ENCODE assay signal across 1 mouse cellular context in genomic region chr6:124930754-124931524, GRCm38 (mm10).
TF ChIP-seq lines count a peak whose summit lies in the region.

Gene Mlf2, plus strand, starts transcription at chr6:124931386.

TF ChIP-seq in CH12.LX, 34 proteins besides CTCF, POLR2A, EP300 and RAD21 (continued from another document):
- TF ChIP-seq USF1 (IDR thresholded peaks at IDR 0.05; ENCODE audit: low read depth, low read length) (no peak), E2F4 (IDR thresholded peaks at IDR 0.05; ENCODE audit: insufficient replicate concordance, low read depth, low read length) (no peak), CHD1 (IDR thresholded peaks at IDR 0.05; ENCODE audit: low read depth, low read length) (no peak), NELFE (IDR thresholded peaks at IDR 0.05; ENCODE audit: low read depth, low read length) (peak; percentile 84), ZMIZ1 (IDR thresholded peaks at IDR 0.05; ENCODE audit: low read depth, low read length) (peak; percentile 88), MEF2A (IDR thresholded peaks at IDR 0.05; ENCODE audit: borderline replicate concordance, low read depth, low read length) (peak; percentile 41), ZKSCAN1 (IDR thresholded peaks at IDR 0.05; ENCODE audit: borderline replicate concordance, low read depth, low read length) (no peak), GABPA (IDR thresholded peaks at IDR 0.05; ENCODE audit: insufficient replicate concordance, low read depth, low read length) (no peak), BHLHE40 (IDR thresholded peaks at IDR 0.05; ENCODE audit: low read depth, low read length) (no peak), POLR2AphosphoS2 (IDR thresholded peaks at IDR 0.05; ENCODE audit: low read depth, low read length) (peak; percentile 58; the same call in 1 of the 2 replicates), SIN3A (IDR thresholded peaks at IDR 0.05; ENCODE audit: low read length) (no peak; the same call in none of the 2 replicates), ZNF384 (IDR thresholded peaks at IDR 0.05; ENCODE audit: low read depth, low read length) (no peak), USF2 (conservative IDR thresholded peaks at IDR 0.05; ENCODE audit: low read depth, low read length) (no peak), RCOR1 (conservative IDR thresholded peaks at IDR 0.05; ENCODE audit: low read depth, low read length) (no peak), JUND (conservative IDR thresholded peaks at IDR 0.05; ENCODE audit: low read depth, low read length) (no peak), MYC (IDR thresholded peaks at IDR 0.05; ENCODE audit: low read depth, low read length) (0 out of 2 replicates have a peak, but pooled peaks have one; percentile 51), ZC3H11A (IDR thresholded peaks at IDR 0.05; ENCODE audit: low read depth, low read length) (peak; percentile 36; the same call in 1 of the 2 replicates), HCFC1 (IDR thresholded peaks at IDR 0.05; ENCODE audit: low read depth, low read length) (peak; percentile 68), PAX5 (IDR thresholded peaks at IDR 0.05; ENCODE audit: low read length) (no peak), MAFK (IDR thresholded peaks at IDR 0.05; ENCODE audit: insufficient replicate concordance, low read length) (no peak), CHD2 (IDR thresholded peaks at IDR 0.05; ENCODE audit: low read length) (peak; percentile 55; the same call in 1 of the 2 replicates), MAZ (IDR thresholded peaks at IDR 0.05; ENCODE audit: low read depth, low read length) (peak; percentile 95)
